Mouse (Mus musculus) midbrain, embryonic 15.5 days (tissue): ENCODE data around the gene Akirin2. TPM values are rescaled to one million over a fixed set of nuclear protein-coding genes. Genes with fewer than 3 reads are reported as not detected.
"Not testable (repeated sequence)": the region's sequence is repeated elsewhere in the genome, so short reads cannot be mapped to it uniquely, and the experiment has no call there.

ENCODE experiments used
- ATAC-seq: fragments of 200-750 bp; cut with Nextera tagmentation; replicated peaks from 2 replicates; pipeline ENCODE4 v1.8.0; 2017; ENCODE audit warnings: moderate TSS enrichment
- H3K27ac ChIP-seq: fragments of 300-500 bp; sonication (generic); 2 replicates; pipeline ENCODE4 v1.5.1; 2015; ENCODE audit warnings: mild to moderate bottlenecking, inconsistent platforms
- H3K27me3 ChIP-seq: fragments of 300-500 bp; sonication (generic); replicated peaks from 2 replicates; pipeline ENCODE4 v1.6.1; 2015; ENCODE audit warnings: inconsistent platforms
- H3K36me3 ChIP-seq: fragments of 300-500 bp; sonication (generic); replicated peaks from 2 replicates; pipeline ENCODE4 v1.6.1; 2015; ENCODE audit warnings: inconsistent platforms
- H3K4me1 ChIP-seq: fragments of 300-500 bp; sonication (generic); 2 replicates; pipeline ENCODE4 v1.6.1; 2015; ENCODE audit warnings: inconsistent platforms
- H3K4me2 ChIP-seq: fragments of 300-500 bp; sonication (generic); 2 replicates; pipeline ENCODE4 v1.6.1; 2015; ENCODE audit warnings: inconsistent platforms, mild to moderate bottlenecking, moderate library complexity
- H3K4me3 ChIP-seq: fragments of 300-500 bp; sonication (generic); 2 replicates; pipeline ENCODE4 v1.5.1; 2015; ENCODE audit warnings: mild to moderate bottlenecking, inconsistent platforms
- H3K9ac ChIP-seq: fragments of 300-500 bp; sonication (generic); 2 replicates; pipeline ENCODE4 v1.6.1; 2015; ENCODE audit warnings: mild to moderate bottlenecking, inconsistent platforms
- H3K9me3 ChIP-seq: fragments of 300-500 bp; sonication (generic); 2 replicates; pipeline ENCODE4 v1.6.1; 2016; ENCODE audit warnings: inconsistent platforms
- WGBS: fragments of 180-500 bp; shearing (Covaris S2); methylation state at CpG from one replicate; pipeline ENCODE4 v1.1.7; 2015; ENCODE audit warnings: mixed read lengths; 5-methylcytosine and 5-hydroxymethylcytosine counted together
- polyA plus RNA-seq: library from polyadenylated mRNA; unstranded; fragments of >200 nt; fragmentation: Nextera tagmentation; extraction: Ambion mirVana; gene quantifications from 2 replicates; pipeline ENCODE4 v1.2.1, GENCODE M21; 2015

The Akirin2 gene
- polyA plus RNA-seq, 1 experiment from 2014 or later: 86.6 TPM

DNA sequence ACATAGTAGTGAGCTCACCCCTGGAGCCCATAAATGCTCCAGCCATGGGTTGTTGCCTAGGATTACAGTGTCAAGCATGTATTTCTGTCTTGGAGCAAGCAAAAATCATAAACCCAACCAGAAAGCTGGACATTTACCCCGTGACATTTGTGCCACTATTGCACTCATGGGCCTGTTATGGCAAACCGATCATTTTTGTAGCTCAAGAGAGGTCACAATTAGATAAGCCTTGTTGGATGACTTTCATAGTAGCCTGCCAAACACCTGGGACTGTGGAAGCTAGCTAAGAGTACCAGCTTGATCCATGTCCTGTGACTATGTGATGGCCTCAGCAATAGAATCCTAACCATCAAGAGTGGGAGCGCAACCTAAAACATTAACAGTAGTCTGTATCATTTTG is 4.9 kb downstream of the Akirin2 start:
- Histone ChIP-seq H3K4me1 (peaks cover 48% of the 10 kb centered on the region), H3K27ac (no peak overlapping the region)

DNA sequence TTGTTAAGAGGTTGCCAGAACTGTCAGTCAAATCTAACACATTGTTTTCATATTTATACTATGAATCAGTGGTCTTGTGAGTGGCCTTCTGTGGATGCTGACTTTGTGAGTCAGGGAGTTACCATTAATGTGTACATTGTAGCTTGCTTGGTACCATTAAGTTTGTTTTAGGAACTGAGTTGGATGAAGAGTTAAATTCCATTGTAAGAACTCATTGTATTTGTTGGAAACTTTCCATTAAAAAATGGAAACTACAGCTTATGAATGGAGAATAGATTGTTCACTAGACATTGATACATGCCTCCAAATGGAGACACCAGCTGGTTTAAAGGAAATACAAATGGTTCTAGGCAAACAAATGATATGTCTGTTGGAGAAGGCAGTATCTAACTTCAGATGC is 5.4 kb downstream of the Akirin2 start:
- no peaks in the 10 kb centered on the region for H3K36me3 ChIP-seq
- H3K4me1 ChIP-seq: peaks cover 48% of the 10 kb centered on the region
- no peak overlapping the region for H3K4me3 ChIP-seq
- H3K27me3 ChIP-seq: no peaks in the 10 kb centered on the region
- H3K4me2 ChIP-seq: no peak overlapping the region
- no peak overlapping the region for H3K27ac ChIP-seq
- no peak for ATAC-seq
- H3K9me3 ChIP-seq: no peaks in the 10 kb centered on the region
- H3K9ac ChIP-seq: no peak overlapping the region

More for the DNA sequence above, 4.9 kb downstream of the Akirin2 start:
- WGBS: 97% methylated on average over 3 of the region's 3 CpGs
- no peak for ATAC-seq
- Histone ChIP-seq H3K9me3 (no peaks in the 10 kb centered on the region), H3K9ac (no peak overlapping the region), H3K4me2 (no peak overlapping the region), H3K27me3 (no peaks in the 10 kb centered on the region), H3K4me3 (no peak overlapping the region), H3K36me3 (no peaks in the 10 kb centered on the region)

DNA sequence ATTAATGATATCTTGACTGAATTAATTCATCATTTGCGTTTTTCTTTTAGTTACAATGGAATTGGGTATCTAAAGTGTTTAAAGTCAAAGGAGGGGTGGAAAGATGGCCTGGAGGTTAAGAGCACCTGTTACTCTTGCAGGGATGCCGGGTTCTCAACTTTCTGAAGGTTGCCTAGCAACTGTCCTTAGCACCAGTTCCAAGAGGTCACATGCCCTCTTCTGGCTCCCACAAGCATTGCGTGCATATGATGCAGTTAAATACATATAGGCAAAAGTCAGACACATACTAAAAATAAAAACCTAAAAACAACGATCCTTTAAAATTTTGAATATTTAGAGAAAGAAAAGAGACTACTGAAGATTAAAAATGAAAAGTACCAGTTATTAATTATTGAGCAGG is 10.2 kb downstream of the Akirin2 start:
- Histone ChIP-seq H3K4me3 (no peak overlapping the region), H3K27ac (no peak overlapping the region), H3K4me2 (no peak overlapping the region), H3K27me3 (no peaks in the 10 kb centered on the region), H3K4me1 (peaks cover 22% of the 10 kb centered on the region), H3K36me3 (0 out of 2 replicates have a peak, but pooled peaks cover 9% of the 10 kb centered on the region), H3K9me3 (no peaks in the 10 kb centered on the region), H3K9ac (no peak overlapping the region)
- no peak for ATAC-seq
- WGBS: 52% methylated on average over 4 of the region's 4 CpGs

DNA sequence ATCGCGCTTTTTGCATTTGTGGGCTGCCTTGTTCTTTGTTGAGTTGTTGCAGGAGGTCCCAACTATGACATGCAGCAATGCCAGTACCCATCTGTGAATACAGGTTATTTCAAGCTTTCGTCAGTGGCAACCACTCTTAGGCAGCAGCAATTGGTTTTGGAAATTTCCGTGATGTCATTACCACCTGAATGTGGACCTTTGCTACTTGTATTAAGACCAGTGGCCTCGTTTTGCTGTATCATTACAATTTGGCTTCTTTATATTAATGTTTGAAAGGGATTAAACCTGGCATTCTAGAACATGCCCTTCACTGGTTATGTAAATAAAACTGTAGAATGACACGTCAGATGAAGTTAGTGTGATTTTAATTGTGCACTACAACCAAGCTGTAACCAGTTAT is 15.5 kb downstream of the Akirin2 start:
- H3K4me2 ChIP-seq: no peak overlapping the region
- 90% methylated on average over 6 of the region's 6 CpGs for WGBS
- H3K36me3 ChIP-seq: peaks cover 11% of the 10 kb centered on the region; the same call in 1 of the 2 replicates
- H3K9me3 ChIP-seq: no peaks in the 10 kb centered on the region
- no peaks in the 10 kb centered on the region for H3K4me1 ChIP-seq
- no peak for ATAC-seq
- no peak overlapping the region for H3K27ac ChIP-seq
- H3K9ac ChIP-seq: no peak overlapping the region
- H3K27me3 ChIP-seq: no peaks in the 10 kb centered on the region
- H3K4me3 ChIP-seq: no peak overlapping the region

DNA sequence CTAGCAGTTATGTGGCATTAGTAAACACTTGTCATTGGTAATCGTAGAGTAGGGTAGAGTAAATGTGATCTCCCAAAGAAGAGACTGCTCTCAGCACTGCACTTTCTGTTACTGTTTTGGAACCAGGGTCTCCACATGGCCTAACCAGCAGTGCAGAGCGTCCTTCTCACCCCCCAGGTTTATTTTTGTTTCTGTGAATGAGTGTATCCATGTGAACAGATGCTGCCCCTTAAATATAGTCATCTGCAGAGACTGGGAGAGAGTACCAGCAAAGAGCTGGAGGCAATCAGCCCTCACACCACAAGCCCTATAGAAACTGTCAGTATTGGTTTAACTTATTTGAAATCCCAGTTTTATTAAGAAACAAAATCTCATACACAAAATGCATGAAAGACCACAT is 22.1 kb downstream of the Akirin2 start:
- H3K36me3 ChIP-seq: peaks cover 37% of the 10 kb centered on the region
- H3K4me1 ChIP-seq: no peaks in the 10 kb centered on the region
- H3K27ac ChIP-seq: no peak overlapping the region
- H3K9ac ChIP-seq: no peak overlapping the region
- H3K4me3 ChIP-seq: no peak overlapping the region
- ATAC-seq: no peak
- 85% methylated on average over 2 of the region's 2 CpGs for WGBS
- H3K9me3 ChIP-seq: no peaks in the 10 kb centered on the region
- no peak overlapping the region for H3K4me2 ChIP-seq
- no peaks in the 10 kb centered on the region for H3K27me3 ChIP-seq

DNA sequence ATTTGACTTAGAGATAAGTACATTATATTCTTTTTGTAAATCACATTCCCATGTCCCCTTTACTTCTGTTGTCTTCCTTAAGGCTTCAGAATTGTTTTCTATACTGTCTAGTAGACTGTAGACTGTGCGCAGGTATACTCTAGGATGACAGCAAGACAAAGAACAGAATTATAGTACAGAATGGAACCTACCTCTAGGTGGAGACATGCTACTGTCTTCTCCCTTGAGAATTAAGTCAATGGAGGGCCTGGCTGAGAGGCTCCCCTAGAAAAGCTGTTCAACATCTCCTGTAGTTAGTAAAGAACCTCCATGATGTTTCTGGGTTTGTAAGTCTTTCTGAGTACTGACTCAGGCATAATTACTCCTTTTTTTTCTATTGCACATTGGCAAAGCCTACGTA is 26.3 kb downstream of the Akirin2 start:
- WGBS: 90% methylated on average over 2 of the region's 2 CpGs
- no peaks in the 10 kb centered on the region for H3K4me1 ChIP-seq
- peaks cover 46% of the 10 kb centered on the region for H3K36me3 ChIP-seq
- H3K27me3 ChIP-seq: no peaks in the 10 kb centered on the region
- H3K4me2 ChIP-seq: no peak overlapping the region
- no peak overlapping the region for H3K27ac ChIP-seq
- no peaks in the 10 kb centered on the region for H3K9me3 ChIP-seq
- no peak overlapping the region for H3K4me3 ChIP-seq
- H3K9ac ChIP-seq: no peak overlapping the region
- ATAC-seq: no peak

DNA sequence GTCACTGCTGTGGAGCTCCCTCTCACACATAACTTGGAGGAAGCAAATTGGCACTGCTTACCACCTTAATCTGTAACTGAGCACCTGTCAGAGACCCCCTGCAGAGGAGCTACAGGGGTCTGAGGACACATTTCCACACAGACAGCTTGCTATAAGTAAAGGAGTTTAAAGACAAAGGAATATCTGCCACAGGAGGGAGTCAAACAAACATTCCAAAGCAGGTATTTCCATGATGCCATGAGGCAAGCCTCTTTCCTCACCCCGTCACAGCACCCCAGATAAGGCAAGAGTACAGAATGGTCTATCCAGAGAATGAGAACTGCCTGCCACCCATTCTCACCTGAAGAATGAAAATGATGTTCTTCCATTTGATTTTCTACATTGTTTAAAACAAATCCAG is 28.5 kb downstream of the Akirin2 start:
- H3K9ac ChIP-seq: no peak overlapping the region
- 80% methylated on average over 1 of the region's 1 CpGs for WGBS
- H3K9me3 ChIP-seq: no peaks in the 10 kb centered on the region
- H3K4me3 ChIP-seq: no peak overlapping the region
- H3K27me3 ChIP-seq: no peaks in the 10 kb centered on the region
- ATAC-seq: no peak
- no peak overlapping the region for H3K4me2 ChIP-seq
- H3K27ac ChIP-seq: no peak overlapping the region
- H3K4me1 ChIP-seq: no peaks in the 10 kb centered on the region
- peaks cover 47% of the 10 kb centered on the region for H3K36me3 ChIP-seq

DNA sequence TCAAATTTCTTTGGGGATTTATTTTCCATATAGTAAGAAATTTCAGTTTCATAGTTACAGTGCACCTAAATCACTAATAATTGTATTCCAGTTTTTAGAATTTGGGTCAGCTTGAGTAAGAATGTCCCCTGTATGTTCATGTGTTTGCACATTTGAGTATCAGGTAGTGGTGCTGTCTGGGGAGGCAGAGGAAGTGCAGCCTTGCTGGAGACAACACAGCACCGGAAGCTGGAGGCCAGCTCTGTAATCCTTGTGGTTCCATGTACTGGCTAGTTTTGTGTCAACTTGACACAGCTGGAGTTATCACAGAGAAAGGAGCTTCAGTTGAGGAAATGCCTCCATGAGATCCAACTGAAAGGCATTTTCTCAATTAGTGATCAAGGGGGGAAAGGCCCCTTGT is 30.8 kb downstream of the Akirin2 start:
- ATAC-seq, H3K9ac ChIP-seq, H3K4me1 ChIP-seq, H3K9me3 ChIP-seq, H3K4me2 ChIP-seq, H3K27me3 ChIP-seq, H3K27ac ChIP-seq, H3K4me3 ChIP-seq: not testable (repeated sequence)
- 78% methylated on average over 1 of the region's 1 CpGs for WGBS
- peaks cover 37% of the 10 kb centered on the region; the same call in 1 of the 2 replicates for H3K36me3 ChIP-seq

DNA sequence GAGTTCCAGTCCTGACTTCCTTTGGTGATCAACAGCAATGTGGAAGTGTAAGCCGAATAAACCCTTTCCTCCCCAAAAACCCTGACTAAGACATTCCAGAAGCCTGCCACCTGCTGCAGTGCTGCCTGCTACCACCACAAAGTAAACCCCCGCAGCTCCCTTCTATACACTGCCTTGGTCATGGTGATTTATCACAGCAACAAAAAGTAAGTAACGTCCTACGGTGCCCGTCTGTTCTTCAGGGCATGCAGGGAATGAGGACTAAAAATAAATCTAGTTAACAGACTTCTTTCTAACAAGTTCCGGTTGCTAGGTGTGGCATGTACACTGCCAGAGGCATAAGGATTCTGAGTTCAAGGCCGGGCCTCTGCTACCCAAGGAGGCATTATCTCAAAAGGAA is 31.3 kb downstream of the Akirin2 start:
- Histone ChIP-seq H3K4me3 (no peak overlapping the region), H3K4me2 (no peak overlapping the region), H3K36me3 (peaks cover 33% of the 10 kb centered on the region; the same call in 1 of the 2 replicates), H3K27ac (no peak overlapping the region), H3K4me1 (no peaks in the 10 kb centered on the region), H3K9me3 (no peaks in the 10 kb centered on the region), H3K27me3 (no peaks in the 10 kb centered on the region), H3K9ac (no peak overlapping the region)
- WGBS: 67% methylated on average over 7 of the region's 7 CpGs
- ATAC-seq: no peak

DNA sequence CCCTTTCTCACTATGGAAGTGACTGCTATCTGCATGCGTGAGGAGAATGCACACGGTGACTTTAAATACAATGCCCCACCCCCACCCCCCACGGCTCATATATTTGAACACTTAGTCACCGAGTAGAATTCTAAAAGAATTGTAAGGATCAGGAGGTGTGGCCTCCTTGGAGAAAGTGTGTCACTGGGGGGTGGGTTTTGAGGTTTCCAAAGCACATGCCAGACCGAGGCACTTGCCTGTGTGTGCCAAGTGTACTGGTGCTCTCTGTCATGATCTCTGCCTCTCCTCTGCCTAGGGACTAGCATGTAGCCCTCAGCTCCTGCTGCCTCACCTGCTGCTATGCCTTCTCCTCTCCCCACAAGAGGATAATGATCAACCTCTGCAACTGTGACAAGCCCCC is 31.7 kb downstream of the Akirin2 start:
- Histone ChIP-seq H3K4me1 (no peaks in the 10 kb centered on the region), H3K4me2 (no peak overlapping the region), H3K4me3 (no peak overlapping the region), H3K27ac (no peak overlapping the region), H3K9me3 (no peaks in the 10 kb centered on the region), H3K36me3 (peaks cover 30% of the 10 kb centered on the region; the same call in 1 of the 2 replicates), H3K9ac (no peak overlapping the region), H3K27me3 (no peaks in the 10 kb centered on the region)
- WGBS: 63% methylated on average over 5 of the region's 5 CpGs
- ATAC-seq: no peak

DNA sequence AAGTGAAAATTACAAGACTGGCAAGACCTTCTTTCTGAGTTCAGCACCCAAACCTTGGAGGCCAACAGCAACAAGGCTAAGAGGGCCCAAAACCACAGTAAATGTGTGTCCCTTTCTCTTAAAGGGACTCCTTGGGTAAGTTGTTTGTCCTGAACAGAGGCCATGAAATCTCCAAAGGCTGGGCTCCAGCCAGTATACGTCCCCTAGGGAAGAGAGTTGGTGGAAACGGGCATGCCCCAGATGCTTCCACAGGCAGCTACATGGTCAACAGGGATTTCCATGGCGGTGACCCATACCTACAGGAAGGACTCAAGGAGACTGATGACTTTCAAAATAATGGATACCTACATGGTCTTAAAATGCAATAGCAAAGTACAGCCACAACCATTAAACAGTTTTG is 32.7 kb downstream of the Akirin2 start:
- H3K9me3 ChIP-seq: no peaks in the 10 kb centered on the region
- 97% methylated on average over 3 of the region's 3 CpGs for WGBS
- no peak overlapping the region for H3K27ac ChIP-seq
- H3K4me2 ChIP-seq: no peak overlapping the region
- no peaks in the 10 kb centered on the region for H3K4me1 ChIP-seq
- no peaks in the 10 kb centered on the region for H3K27me3 ChIP-seq
- no peak overlapping the region for H3K4me3 ChIP-seq
- no peak overlapping the region for H3K9ac ChIP-seq
- H3K36me3 ChIP-seq: peaks cover 24% of the 10 kb centered on the region; the same call in 1 of the 2 replicates
- ATAC-seq: no peak

DNA sequence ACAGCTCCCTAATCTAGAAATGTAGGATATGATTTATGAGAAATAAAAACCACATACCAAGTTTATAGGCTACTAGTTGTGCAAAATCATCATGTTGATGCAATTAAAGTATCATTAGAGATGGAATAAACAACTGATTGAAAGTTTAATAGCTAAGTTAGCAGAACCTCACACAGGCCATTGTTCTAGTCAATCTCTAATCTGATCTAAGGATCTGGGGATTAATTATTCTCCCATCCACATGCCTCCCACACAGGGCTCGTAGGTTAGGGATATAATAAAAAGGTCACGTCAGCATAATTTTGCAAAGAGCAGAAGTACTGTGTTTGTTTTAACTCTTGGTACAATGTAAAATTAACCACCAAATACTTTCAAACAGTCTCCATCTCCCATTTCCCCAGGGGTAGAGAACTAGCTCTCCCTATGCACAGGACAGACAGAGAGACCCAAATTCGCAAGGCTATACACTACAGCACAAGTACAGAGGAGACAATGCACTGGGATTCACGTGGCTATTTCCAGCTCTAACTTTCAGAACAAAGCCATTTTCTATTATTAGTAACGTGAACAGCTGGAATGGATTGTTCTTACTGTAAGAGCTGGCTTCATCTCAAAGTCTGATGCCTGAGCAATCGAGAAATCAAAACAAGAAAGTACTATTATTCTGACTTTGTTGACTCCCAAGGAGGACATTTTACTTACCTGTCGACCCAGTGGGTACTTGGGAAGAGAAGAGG is 34.3 kb downstream of the Akirin2 start:
- Histone ChIP-seq H3K9ac (no peak overlapping the region), H3K36me3 (peaks cover 15% of the 10 kb centered on the region; the same call in 1 of the 2 replicates), H3K4me2 (no peak overlapping the region), H3K9me3 (no peaks in the 10 kb centered on the region), H3K27me3 (no peaks in the 10 kb centered on the region), H3K4me1 (no peaks in the 10 kb centered on the region), H3K27ac (no peak overlapping the region), H3K4me3 (no peak overlapping the region)
- 87% methylated on average over 7 of the region's 7 CpGs for WGBS
- ATAC-seq: no peak

DNA sequence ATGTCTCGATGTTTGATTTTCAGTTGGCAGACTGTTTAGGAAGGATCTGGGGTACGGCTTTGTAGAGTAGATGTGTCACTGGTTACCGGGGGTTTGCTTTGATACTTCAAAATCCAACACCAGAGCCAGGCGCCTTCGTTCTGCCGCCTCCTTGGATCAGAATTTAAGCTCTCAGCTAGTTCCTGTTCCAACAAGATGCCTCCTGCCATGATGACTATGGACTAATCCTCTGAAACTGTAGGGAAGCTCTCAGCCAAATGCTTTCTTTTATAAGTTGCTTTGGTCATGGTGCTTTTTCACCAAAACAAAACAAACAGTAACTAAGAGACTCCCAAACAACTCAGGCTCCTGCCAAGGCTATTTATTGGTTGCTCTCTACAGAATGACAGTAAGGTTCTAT is 52.4 kb downstream of the Akirin2 start:
- H3K27me3 ChIP-seq: no peaks in the 10 kb centered on the region
- H3K9ac ChIP-seq: no peak overlapping the region
- no peak overlapping the region for H3K4me3 ChIP-seq
- no peak overlapping the region for H3K4me2 ChIP-seq
- ATAC-seq: no peak
- WGBS: 91% methylated on average over 6 of the region's 6 CpGs
- H3K9me3 ChIP-seq: no peaks in the 10 kb centered on the region
- H3K36me3 ChIP-seq: peaks cover 24% of the 10 kb centered on the region; the same call in 1 of the 2 replicates
- H3K27ac ChIP-seq: no peak overlapping the region
- H3K4me1 ChIP-seq: no peaks in the 10 kb centered on the region
